Mouse (Mus musculus) large intestine, adult 2 months (tissue): Measurements from ENCODE around the gene Zscan21. TPM values are rescaled to one million over a fixed set of nuclear protein-coding genes. Genes with fewer than 3 reads are reported as not detected.

Experiments
- polyA plus RNA-seq: library from polyadenylated mRNA; depleted of rRNA; stranded (reverse); fragments of >200 nt; gene quantifications from 2 replicates; pipeline ENCODE4 v1.2.3, GENCODE M21; 2012; rRNA removed

Zscan21 gene
- polyA plus RNA-seq, 1 experiment, result 7.5 TPM

Other genes starting within 250 kb of the Zscan21 start
- 7.5 and 11.9 TPM in 2 replicates for gene Pilrb2, start 245.1 kb upstream of the Zscan21 start, polyA plus RNA-seq
- gene Cyp3a13, start 195.3 kb upstream of the Zscan21 start, polyA plus RNA-seq, result 23.5 and 51.9 TPM in 2 replicates
- 0.11 and 0.16 TPM in 2 replicates for gene Gjc3, start 153.8 kb upstream of the Zscan21 start, polyA plus RNA-seq
- gene Azgp1, start 135.4 kb upstream of the Zscan21 start, polyA plus RNA-seq, result 0.17 TPM in 1 of 2 replicates, not detected in the other
- gene Smok3a, start 95.6 kb upstream of the Zscan21 start, polyA plus RNA-seq, result not detected in 2 replicates
- gene Smok3b, start 95.5 kb upstream of the Zscan21 start, polyA plus RNA-seq, result not detected in 2 replicates
- not detected in 2 replicates for gene Smok3c, start 63.7 kb upstream of the Zscan21 start, polyA plus RNA-seq
- gene Zkscan1, start 31.8 kb upstream of the Zscan21 start, polyA plus RNA-seq, result 2.9 and 5.3 TPM in 2 replicates
- 3.0 TPM in 2 replicates for gene Zfp113, start 38.8 kb downstream of the Zscan21 start, polyA plus RNA-seq
- gene Cops6, start 44.2 kb downstream of the Zscan21 start, polyA plus RNA-seq, result 97.2 and 105 TPM in 2 replicates
- gene Ap4m1, start 55.1 kb downstream of the Zscan21 start, polyA plus RNA-seq, result 22.3 and 34.3 TPM in 2 replicates
- 42.6 and 44.5 TPM in 2 replicates for gene Mcm7, start 55.5 kb downstream of the Zscan21 start, polyA plus RNA-seq
- 41.6 and 47.7 TPM in 2 replicates for gene Taf6, start 70.5 kb downstream of the Zscan21 start, polyA plus RNA-seq
- 4.0 and 4.2 TPM in 2 replicates for gene Cnpy4, start 70.6 kb downstream of the Zscan21 start, polyA plus RNA-seq
- gene Mblac1, start 77.4 kb downstream of the Zscan21 start, polyA plus RNA-seq, result 2.5 TPM in 2 replicates
- gene Nxpe5, start 109.0 kb downstream of the Zscan21 start, polyA plus RNA-seq, result 1.1 and 2.3 TPM in 2 replicates
- 180 and 194 TPM in 2 replicates for gene Lamtor4, start 138.6 kb downstream of the Zscan21 start, polyA plus RNA-seq
- gene BC037034, start 147.1 kb downstream of the Zscan21 start, polyA plus RNA-seq, result 45.9 and 55.6 TPM in 2 replicates
- 0.44 and 0.57 TPM in 2 replicates for gene Gal3st4, start 155.9 kb downstream of the Zscan21 start, polyA plus RNA-seq
- not detected in 2 replicates for gene Gm43720, start 163.1 kb downstream of the Zscan21 start, polyA plus RNA-seq
- 2.0 and 2.5 TPM in 2 replicates for gene Gpc2, start 163.1 kb downstream of the Zscan21 start, polyA plus RNA-seq
- gene Stag3, start 163.3 kb downstream of the Zscan21 start, polyA plus RNA-seq, result 0.58 and 0.90 TPM in 2 replicates
- 0.81 and 2.4 TPM in 2 replicates for gene Pvrig, start 225.1 kb downstream of the Zscan21 start, polyA plus RNA-seq